Mouse (Mus musculus): Measurements from ENCODE around the gene Hist1h2be. TPM values are rescaled to one million over a fixed set of nuclear protein-coding genes. Genes with fewer than 3 reads are reported as not detected.
A peak's percentile ranks its signal among the peaks of the same experiment; 100 is the strongest.
"Not testable (repeated sequence)": the region's sequence is repeated elsewhere in the genome, so short reads cannot be mapped to it uniquely, and the experiment has no call there.

The Hist1h2be gene
- polyA plus RNA-seq, 1 experiment from 2014 or later = 1.7 TPM

- no peak overlapping the region for H3K4me3 ChIP-seq
- ATAC-seq (replicated peaks; ENCODE audit: insufficient number of reproducible peaks, insufficient read depth, low FRiP score, low read depth) = no peak
- no peaks in the 10 kb centered on the region for H3K4me1 ChIP-seq (replicated peaks)
- no peak overlapping the region for H3K4me2 ChIP-seq
- no peak overlapping the region for H3K9ac ChIP-seq
- H3K36me3 ChIP-seq = no peaks in the 10 kb centered on the region
- H3K27me3 ChIP-seq = no peaks in the 10 kb centered on the region
- no peak overlapping the region for H3K27ac ChIP-seq
- H3K9me3 ChIP-seq (replicated peaks) = no peaks in the 10 kb centered on the region
Observed at GRCm38 (mm10) chr13:23609844-23610243, 11.1 kb downstream of the Hist1h2be start.

- Histone ChIP-seq H3K36me3 (no peaks in the 10 kb centered on the region), H3K4me2 (no peak overlapping the region), H3K4me3 (no peak overlapping the region), H3K27ac (no peak overlapping the region), H3K27me3 (no peaks in the 10 kb centered on the region), H3K9ac (no peak overlapping the region), H3K4me1 (replicated peaks) (no peaks in the 10 kb centered on the region), H3K9me3 (replicated peaks) (no peaks in the 10 kb centered on the region)
- WGBS = 62% methylated on average over 4 of the region's 4 CpGs
- ATAC-seq (replicated peaks; ENCODE audit: insufficient number of reproducible peaks, insufficient read depth, low FRiP score, low read depth) = no peak
Observed at GRCm38 (mm10) chr13:23609209-23609608, 11.7 kb downstream of the Hist1h2be start.

- 84% methylated on average over 3 of the region's 3 CpGs for WGBS
- no peak overlapping the region for H3K9ac ChIP-seq
- H3K4me2 ChIP-seq = no peak overlapping the region
- no peak for ATAC-seq (replicated peaks; ENCODE audit: insufficient number of reproducible peaks, insufficient read depth, low FRiP score, low read depth)
- no peak overlapping the region for H3K4me3 ChIP-seq
- no peaks in the 10 kb centered on the region for H3K9me3 ChIP-seq (replicated peaks)
- H3K4me1 ChIP-seq (replicated peaks) = 0 out of 2 replicates have a peak, but pooled peaks cover 2% of the 10 kb centered on the region
- H3K27me3 ChIP-seq = no peaks in the 10 kb centered on the region
- no peak overlapping the region for H3K27ac ChIP-seq
- no peaks in the 10 kb centered on the region for H3K36me3 ChIP-seq
Observed at GRCm38 (mm10) chr13:23605052-23605451, 15.9 kb downstream of the Hist1h2be start.

- Histone ChIP-seq H3K4me3 (no peak overlapping the region), H3K27ac (no peak overlapping the region), H3K27me3 (no peaks in the 10 kb centered on the region), H3K4me2 (no peak overlapping the region), H3K9ac (no peak overlapping the region), H3K36me3 (no peaks in the 10 kb centered on the region), H3K9me3 (replicated peaks) (no peaks in the 10 kb centered on the region), H3K4me1 (replicated peaks) (0 out of 2 replicates have a peak, but pooled peaks cover 2% of the 10 kb centered on the region)
- ATAC-seq (replicated peaks; ENCODE audit: insufficient number of reproducible peaks, insufficient read depth, low FRiP score, low read depth) = no peak
- 86% methylated on average over 3 of the region's 3 CpGs for WGBS
Observed at GRCm38 (mm10) chr13:23604452-23604851, 16.5 kb downstream of the Hist1h2be start.

GRCm38 (mm10) chr13:23603182-23603699 lies 17.7 kb downstream of the Hist1h2be start:
- Histone ChIP-seq H3K9me3 (replicated peaks) (no peaks in the 10 kb centered on the region), H3K27me3 (no peaks in the 10 kb centered on the region), H3K36me3 (no peaks in the 10 kb centered on the region), H3K4me1 (replicated peaks) (0 out of 2 replicates have a peak, but pooled peaks cover 2% of the 10 kb centered on the region), H3K27ac (no peak overlapping the region), H3K4me2 (no peak overlapping the region), H3K4me3 (no peak overlapping the region), H3K9ac (no peak overlapping the region)
- ATAC-seq (replicated peaks; ENCODE audit: insufficient number of reproducible peaks, insufficient read depth, low FRiP score, low read depth) = no peak
- WGBS = 49% methylated on average over 7 of the region's 7 CpGs

GRCm38 (mm10) chr13:23597957-23598356 lies 23.0 kb downstream of the Hist1h2be start:
- ATAC-seq (replicated peaks; ENCODE audit: insufficient number of reproducible peaks, insufficient read depth, low FRiP score, low read depth) = no peak
- Histone ChIP-seq H3K27ac (no peak overlapping the region), H3K4me1 (replicated peaks) (0 out of 2 replicates have a peak, but pooled peaks cover 3% of the 10 kb centered on the region), H3K27me3 (no peaks in the 10 kb centered on the region), H3K36me3 (no peaks in the 10 kb centered on the region), H3K4me3 (no peak overlapping the region), H3K9me3 (replicated peaks) (no peaks in the 10 kb centered on the region), H3K4me2 (no peak overlapping the region), H3K9ac (no peak overlapping the region)
- 5% methylated on average over 9 of the region's 9 CpGs for WGBS

GRCm38 (mm10) chr13:23595622-23596372 lies 25.1 kb downstream of the Hist1h2be start:
- Histone ChIP-seq H3K9ac (no peak overlapping the region), H3K9me3 (replicated peaks) (no peaks in the 10 kb centered on the region), H3K4me1 (replicated peaks) (0 out of 2 replicates have a peak, but pooled peaks cover 3% of the 10 kb centered on the region), H3K4me2 (no peak overlapping the region), H3K36me3 (no peaks in the 10 kb centered on the region), H3K27ac (no peak overlapping the region), H3K27me3 (no peaks in the 10 kb centered on the region), H3K4me3 (no peak overlapping the region)
- ATAC-seq (replicated peaks; ENCODE audit: insufficient number of reproducible peaks, insufficient read depth, low FRiP score, low read depth) = no peak
- 73% methylated on average over 7 of the region's 7 CpGs for WGBS

GRCm38 (mm10) chr13:23595185-23595584 lies 25.7 kb downstream of the Hist1h2be start:
- no peak overlapping the region for H3K4me2 ChIP-seq

GRCm38 (mm10) chr13:23593051-23593770 lies 27.7 kb downstream of the Hist1h2be start:
- WGBS = 56% methylated on average over 5 of the region's 5 CpGs
- no peak overlapping the region for H3K4me2 ChIP-seq
- H3K36me3 ChIP-seq = no peaks in the 10 kb centered on the region
- no peaks in the 10 kb centered on the region for H3K9me3 ChIP-seq (replicated peaks)
- no peak overlapping the region for H3K9ac ChIP-seq
- ATAC-seq (replicated peaks; ENCODE audit: insufficient number of reproducible peaks, insufficient read depth, low FRiP score, low read depth) = no peak
- no peaks in the 10 kb centered on the region for H3K27me3 ChIP-seq
- H3K4me1 ChIP-seq (replicated peaks) = 0 out of 2 replicates have a peak, but pooled peaks cover 3% of the 10 kb centered on the region
- H3K4me3 ChIP-seq = no peak overlapping the region
- H3K27ac ChIP-seq = 0 out of 2 replicates have a peak overlapping the region, but pooled peaks have one; percentile 4

More at GRCm38 (mm10) chr13:23595185-23595584, 25.7 kb downstream of the Hist1h2be start:
- Histone ChIP-seq H3K4me1 (replicated peaks) (0 out of 2 replicates have a peak, but pooled peaks cover 3% of the 10 kb centered on the region), H3K36me3 (no peaks in the 10 kb centered on the region), H3K27ac (no peak overlapping the region), H3K27me3 (no peaks in the 10 kb centered on the region), H3K9ac (no peak overlapping the region), H3K4me3 (no peak overlapping the region), H3K9me3 (replicated peaks) (no peaks in the 10 kb centered on the region)
- WGBS = 84% methylated on average over 2 of the region's 2 CpGs
- ATAC-seq (replicated peaks; ENCODE audit: insufficient number of reproducible peaks, insufficient read depth, low FRiP score, low read depth) = no peak

- H3K4me3 ChIP-seq = no peak overlapping the region
- H3K4me2 ChIP-seq = no peak overlapping the region
- no peak overlapping the region for H3K27ac ChIP-seq
- no peaks in the 10 kb centered on the region for H3K36me3 ChIP-seq
- no peak for ATAC-seq (replicated peaks; ENCODE audit: insufficient number of reproducible peaks, insufficient read depth, low FRiP score, low read depth)
- no peaks in the 10 kb centered on the region for H3K27me3 ChIP-seq
- H3K9me3 ChIP-seq (replicated peaks) = no peaks in the 10 kb centered on the region
- 87% methylated on average over 7 of the region's 7 CpGs for WGBS
- no peak overlapping the region for H3K9ac ChIP-seq
- 0 out of 2 replicates have a peak, but pooled peaks cover 3% of the 10 kb centered on the region for H3K4me1 ChIP-seq (replicated peaks)
Observed at GRCm38 (mm10) chr13:23592614-23593013, 28.3 kb downstream of the Hist1h2be start.

GRCm38 (mm10) chr13:23591886-23592285 lies 29.0 kb downstream of the Hist1h2be start:
- not testable (repeated sequence) for H3K9ac ChIP-seq; H3K4me3 ChIP-seq; H3K4me2 ChIP-seq; H3K27me3 ChIP-seq; H3K27ac ChIP-seq; H3K9me3 ChIP-seq (replicated peaks); H3K4me1 ChIP-seq (replicated peaks); H3K36me3 ChIP-seq; ATAC-seq (replicated peaks; ENCODE audit: insufficient number of reproducible peaks, insufficient read depth, low FRiP score, low read depth)
- WGBS = 69% methylated on average over 7 of the region's 7 CpGs
